Mouse (Mus musculus) neural tube, embryonic 12.5 days (tissue): Measurements from ENCODE around the gene Ptprcap. TPM values are rescaled to one million over a fixed set of nuclear protein-coding genes. Genes with fewer than 3 reads are reported as not detected.

ENCODE experiments used
- polyA plus RNA-seq: library from polyadenylated mRNA; unstranded; fragments of >200 nt; fragmentation: Nextera tagmentation; extraction: Ambion mirVana; gene quantifications from 2 replicates; pipeline ENCODE4 v1.2.1, GENCODE M21; 2016

The Ptprcap gene
- polyA plus RNA-seq, 1 experiment from 2014 or later = 0.94 TPM

Other genes with a start within 250 kb of the Ptprcap start
- 19.7 and 22.0 TPM in 2 replicates for gene Tcirg1, start 246.5 kb upstream of the Ptprcap start, polyA plus RNA-seq
- gene Ndufs8, start 240.8 kb upstream of the Ptprcap start, polyA plus RNA-seq = 226 and 234 TPM in 2 replicates
- 0.84 and 0.87 TPM in 2 replicates for gene Aldh3b1, start 223.8 kb upstream of the Ptprcap start, polyA plus RNA-seq
- 8.4 and 11.1 TPM in 2 replicates for gene Unc93b1, start 218.4 kb upstream of the Ptprcap start, polyA plus RNA-seq
- not detected in 2 replicates for gene Aldh3b3, start 195.0 kb upstream of the Ptprcap start, polyA plus RNA-seq
- gene Aldh3b2, start 181.3 kb upstream of the Ptprcap start, polyA plus RNA-seq = 0.65 and 0.68 TPM in 2 replicates
- gene Acy3, start 167.0 kb upstream of the Ptprcap start, polyA plus RNA-seq = 2.8 and 3.2 TPM in 2 replicates
- gene Tbx10, start 160.9 kb upstream of the Ptprcap start, polyA plus RNA-seq = not detected in 2 replicates
- 20.6 and 22.8 TPM in 2 replicates for gene Nudt8, start 153.0 kb upstream of the Ptprcap start, polyA plus RNA-seq
- gene Gm49405, start 153.0 kb upstream of the Ptprcap start, polyA plus RNA-seq = 4.3 TPM in 2 replicates
- gene Doc2g, start 150.3 kb upstream of the Ptprcap start, polyA plus RNA-seq = 4.5 and 6.0 TPM in 2 replicates
- gene Ndufv1, start 140.8 kb upstream of the Ptprcap start, polyA plus RNA-seq = 201 and 209 TPM in 2 replicates
- 349 and 353 TPM in 2 replicates for gene Gstp1, start 115.6 kb upstream of the Ptprcap start, polyA plus RNA-seq
- gene Gstp2, start 107.6 kb upstream of the Ptprcap start, polyA plus RNA-seq = 1.8 and 2.8 TPM in 2 replicates
- gene Gstp3, start 94.0 kb upstream of the Ptprcap start, polyA plus RNA-seq = not detected in 2 replicates
- gene Cabp2, start 72.0 kb upstream of the Ptprcap start, polyA plus RNA-seq = not detected in 2 replicates
- gene Cdk2ap2, start 56.4 kb upstream of the Ptprcap start, polyA plus RNA-seq = 73.6 and 75.9 TPM in 2 replicates
- gene Pitpnm1, start 53.6 kb upstream of the Ptprcap start, polyA plus RNA-seq = 26.2 and 27.8 TPM in 2 replicates
- gene Aip, start 27.7 kb upstream of the Ptprcap start, polyA plus RNA-seq = 67.3 and 69.4 TPM in 2 replicates
- not detected in 2 replicates for gene Gpr152, start 13.8 kb upstream of the Ptprcap start, polyA plus RNA-seq
- gene Cabp4, start 9.6 kb upstream of the Ptprcap start, polyA plus RNA-seq = 0.13 and 0.19 TPM in 2 replicates
- gene Coro1b, start 5.0 kb upstream of the Ptprcap start, polyA plus RNA-seq = 128 and 131 TPM in 2 replicates
- 62.3 and 71.7 TPM in 2 replicates for gene Rps6kb2, start 9.8 kb downstream of the Ptprcap start, polyA plus RNA-seq
- gene Carns1, start 21.9 kb downstream of the Ptprcap start, polyA plus RNA-seq = 3.9 and 4.8 TPM in 2 replicates
- gene Tbc1d10c, start 37.7 kb downstream of the Ptprcap start, polyA plus RNA-seq = 1.1 and 1.4 TPM in 2 replicates
- gene Ppp1ca, start 38.5 kb downstream of the Ptprcap start, polyA plus RNA-seq = 753 and 767 TPM in 2 replicates
- 25.9 and 34.0 TPM in 2 replicates for gene Rad9a, start 48.1 kb downstream of the Ptprcap start, polyA plus RNA-seq
- 0.87 and 0.95 TPM in 2 replicates for gene Clcf1, start 60.6 kb downstream of the Ptprcap start, polyA plus RNA-seq
- gene AC109138.7, start 60.8 kb downstream of the Ptprcap start, polyA plus RNA-seq = not detected in 2 replicates
- gene Pold4, start 78.3 kb downstream of the Ptprcap start, polyA plus RNA-seq = 18.7 and 19.8 TPM in 2 replicates
- gene Ssh3, start 115.6 kb downstream of the Ptprcap start, polyA plus RNA-seq = 5.9 and 7.0 TPM in 2 replicates
- 18.5 and 19.0 TPM in 2 replicates for gene Ankrd13d, start 129.5 kb downstream of the Ptprcap start, polyA plus RNA-seq
- 19.7 and 21.2 TPM in 2 replicates for gene Grk2, start 152.6 kb downstream of the Ptprcap start, polyA plus RNA-seq
- gene Kdm2a, start 244.7 kb downstream of the Ptprcap start, polyA plus RNA-seq = 49.6 and 51.7 TPM in 2 replicates